Mouse (Mus musculus): ENCODE results near the gene Il6ra.

GRCm38 (mm10) chr3:89821096-89821513 lies 91.9 kb downstream of the Il6ra start:
- no peak for TF ChIP-seq CTCF (IDR thresholded peaks at IDR 0.05)
- no peak for TF ChIP-seq EP300 (IDR thresholded peaks at IDR 0.05)

Measured in lung, postnatal 0 days (tissue).